Mouse (Mus musculus) olfactory bulb, adult 2 months (tissue): ENCODE measurements at regions not wholly inside any gene's neighbourhood (a gene's known extent, or its start where the extent isn't known, plus 50 kb on each side); places are given as distances from the start of the nearest gene placed in this dataset.

ENCODE experiments used
- CTCF ChIP-seq: fragments of 200-500 bp; IDR thresholded peaks from 2 replicates; pipeline ENCODE4 v1.5.1; 2012; ENCODE audit warnings: low read depth, mild to moderate bottlenecking, low read length, moderate library complexity; ENCODE audit not compliant: insufficient read depth
- POLR2A ChIP-seq: fragments of 200-500 bp; IDR thresholded peaks from 2 replicates; pipeline ENCODE4 v1.6.1; 2012; ENCODE audit warnings: mild to moderate bottlenecking, low read depth, low read length, moderate library complexity; ENCODE audit not compliant: insufficient read depth

DNA sequence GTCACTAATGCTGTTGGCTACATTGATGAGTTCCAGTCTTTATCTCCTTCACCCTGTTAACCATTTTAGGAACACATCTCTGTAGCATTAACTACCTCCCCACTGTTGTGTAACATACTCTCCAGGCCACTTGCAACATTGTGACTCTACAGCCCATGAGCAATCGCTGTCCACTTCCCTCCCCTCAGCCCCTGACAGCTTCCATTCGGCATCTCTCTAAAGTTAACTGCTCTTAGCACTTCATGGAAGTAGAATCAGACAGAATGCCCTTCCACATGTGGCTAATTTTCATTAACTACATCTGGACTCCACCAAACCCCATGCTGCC, 208.3 kb downstream of the Bcl2l11 start:
- no peak for TF ChIP-seq POLR2A
- no peak for TF ChIP-seq CTCF
